Mouse (Mus musculus) right cerebral cortex, postnatal 36 days (tissue): ENCODE results near the gene Krtap19-1.

Experiments
- DNase-seq, 2 experiments: peaks; one replicate each; pipeline ENCODE4 v3.0.0; 2022; ENCODE audit warnings: low spot score in 2 of 2, mixed read lengths in 1 of 2

Gene Krtap19-1

GRCm38 (mm10) chr16:88869311-88869710 lies at the start of gene Krtap19-1:
Gene Krtap19-1, minus strand, starts transcription at chr16:88869411.
- no peak for DNase-seq

DNA sequence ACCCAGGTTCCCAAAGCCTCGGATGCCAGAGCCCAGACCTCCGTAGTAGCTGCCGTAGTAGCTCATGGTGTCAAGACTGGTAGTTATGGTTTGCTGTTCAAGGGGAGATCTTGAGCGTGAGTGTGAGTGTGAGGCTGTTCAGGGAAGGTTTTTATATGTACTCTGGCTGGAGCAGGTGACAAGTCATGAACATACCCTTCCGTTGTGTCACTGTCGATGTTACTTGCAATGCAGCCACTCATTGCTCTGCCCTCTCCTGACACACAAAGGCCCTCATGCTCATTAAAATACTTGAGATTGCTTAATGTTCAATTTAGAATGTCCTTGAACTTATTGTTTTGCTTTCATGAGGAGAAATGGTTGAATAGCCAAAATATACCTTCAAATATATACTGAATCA lies 27.1 kb upstream of the Krtap19-1 start, which contains the start of gene Krtap19-5:
Gene Krtap19-5 (minus strand): TSS at position 101 of the 400 bp plus-strand sequence.
- DNase-seq = no peak

DNA sequence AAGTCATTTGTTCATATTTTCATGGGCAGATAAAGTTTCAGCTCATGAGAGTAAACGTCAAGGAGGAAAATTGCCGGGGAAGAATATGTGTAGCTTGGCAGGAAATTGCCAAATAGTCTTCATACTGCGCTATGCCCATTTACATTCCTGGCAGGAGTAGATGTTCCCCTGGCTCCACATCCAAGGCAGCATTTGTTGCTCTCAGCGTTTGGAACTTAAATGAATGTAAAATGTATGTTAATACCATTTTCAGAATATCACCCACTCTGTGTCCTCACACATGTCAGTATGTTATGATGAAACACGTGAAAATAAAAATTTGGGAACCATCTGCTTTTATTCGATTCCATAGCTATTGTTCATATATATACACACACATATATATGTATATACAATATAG lies 17.7 kb upstream of the Krtap19-1 start:
- no peak for DNase-seq

DNA sequence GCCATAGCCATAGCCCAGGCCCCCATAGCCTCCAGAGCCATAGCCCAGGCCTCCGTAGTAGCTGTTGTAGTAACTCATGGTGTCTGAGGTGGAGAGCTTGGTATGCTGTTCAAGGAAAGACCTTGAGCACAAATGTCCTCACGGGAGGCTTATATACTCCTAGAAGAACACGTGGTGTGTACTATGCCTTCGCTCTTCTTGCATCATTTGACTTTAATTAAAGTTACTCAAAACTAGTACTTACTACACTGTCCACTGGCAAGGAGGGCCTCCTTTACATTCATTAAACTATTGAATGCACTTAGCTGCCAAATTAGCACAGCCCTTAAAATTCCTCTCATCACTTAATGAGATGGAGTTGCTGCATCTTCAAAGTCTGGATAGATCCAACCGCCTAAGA lies 15.8 kb upstream of the Krtap19-1 start, which contains the start of gene Krtap19-4:
Gene Krtap19-4 (minus strand): TSS at position 101 of the 400 bp plus-strand sequence.
- DNase-seq = no peak

- no peak for DNase-seq
Observed at GRCm38 (mm10) chr16:88877938-88878337, 8.7 kb upstream of the Krtap19-1 start, which contains the start of gene Krtap19-3. Gene Krtap19-3, minus strand, starts transcription at chr16:88878038.

- DNase-seq = no peak
Observed at GRCm38 (mm10) chr16:88874169-88874568, 5.0 kb upstream of the Krtap19-1 start, which contains the start of gene Krtap19-2. Gene Krtap19-2, minus strand, starts transcription at chr16:88874269.

GRCm38 (mm10) chr16:88864887-88865407 lies 4.3 kb downstream of the Krtap19-1 start:
- no peak for DNase-seq

DNA sequence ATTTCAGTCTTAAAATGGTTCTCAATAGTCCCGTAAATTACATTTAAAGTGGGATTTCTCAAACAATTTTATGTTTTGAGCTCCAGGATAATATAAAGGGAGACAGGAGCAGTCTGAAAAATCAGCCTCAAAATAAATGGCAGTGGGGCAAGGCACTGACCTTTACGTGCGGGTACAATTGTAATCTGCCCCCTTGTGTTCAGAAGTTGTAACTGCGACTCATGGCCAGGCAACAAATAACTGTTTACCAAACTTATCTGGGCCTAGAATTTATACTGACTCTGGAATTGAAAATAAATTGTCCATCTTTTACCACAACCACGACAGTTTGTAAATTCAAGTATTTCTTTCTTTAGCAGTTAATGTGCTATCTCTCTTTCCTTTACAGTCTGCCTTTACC lies 17.8 kb downstream of the Krtap19-1 start:
- DNase-seq = no peak

- DNase-seq = no peak
Observed at GRCm38 (mm10) chr16:88848558-88848957, 20.7 kb downstream of the Krtap19-1 start.

DNA sequence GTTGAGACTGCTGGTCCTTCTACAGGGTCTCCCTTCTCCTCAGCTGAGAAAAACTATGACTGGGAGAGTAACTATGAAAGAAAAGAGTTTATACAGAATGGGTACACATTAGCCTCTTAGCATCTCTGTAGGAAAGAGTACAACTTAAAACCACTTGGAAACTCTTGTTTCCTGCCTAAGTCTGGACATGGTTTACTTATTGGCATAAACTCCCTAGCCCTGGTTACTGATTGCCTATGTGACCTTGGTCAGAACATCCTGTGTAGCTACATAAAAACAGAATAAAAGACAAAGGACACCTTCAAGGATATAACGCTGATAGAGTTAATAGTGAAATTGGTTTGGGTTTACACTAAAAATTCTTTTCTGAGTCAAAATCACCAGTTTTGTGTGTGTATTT lies 21.8 kb downstream of the Krtap19-1 start:
- DNase-seq = no peak

GRCm38 (mm10) chr16:88826978-88827377 lies 42.2 kb downstream of the Krtap19-1 start:
- no peak for DNase-seq

DNA sequence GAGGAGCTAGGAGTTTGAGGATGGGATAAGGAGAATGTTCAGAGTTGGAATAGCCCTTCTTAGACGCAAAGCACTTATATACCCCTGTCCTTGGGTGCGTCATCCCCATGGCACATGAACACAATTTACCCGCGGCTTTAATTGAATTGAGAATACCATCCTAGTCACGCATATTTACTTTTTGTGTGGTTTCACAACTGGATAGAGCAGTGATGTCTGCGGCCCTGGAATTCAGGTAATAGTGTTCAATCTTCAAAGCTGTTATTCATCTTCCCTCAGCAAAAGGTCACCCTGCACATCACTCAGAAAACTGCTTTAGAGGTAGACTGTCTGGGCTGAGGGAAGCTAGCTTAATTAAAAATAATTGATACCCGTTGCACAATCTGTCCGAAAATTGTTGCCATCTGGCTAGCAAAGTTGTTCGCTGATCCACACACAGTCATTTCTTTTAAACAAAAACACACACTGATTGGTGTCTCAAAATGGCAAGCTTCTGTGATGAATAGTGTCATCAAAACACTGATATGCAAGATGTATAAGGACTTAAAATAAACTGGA lies 43.0 kb downstream of the Krtap19-1 start, which contains the start of gene Krtap14:
Gene Krtap14 (minus strand): TSS at position 51 of the 558 bp plus-strand sequence.
- no peak for DNase-seq

- DNase-seq = no peak
Observed at GRCm38 (mm10) chr16:88823736-88824135, 45.5 kb downstream of the Krtap19-1 start.

- no peak for DNase-seq
Observed at GRCm38 (mm10) chr16:88820066-88820465, 49.1 kb downstream of the Krtap19-1 start, which contains the start of gene Krtap15. Gene Krtap15, plus strand, starts transcription at chr16:88820215.
